Mouse (Mus musculus) lung, postnatal 14 days (tissue): ENCODE data around the gene Cyb5b.

ENCODE experiments used
- DNase-seq: peaks from one replicate; pipeline ENCODE4 v3.0.0; 2021

Cyb5b gene

GRCm38 (mm10) chr8:107132581-107133491 lies 17.6 kb upstream of the Cyb5b start:
- no peak for DNase-seq

- DNase-seq = no peak
Observed at GRCm38 (mm10) chr8:107133881-107134280, 16.6 kb upstream of the Cyb5b start.

- DNase-seq = no peak
Observed at GRCm38 (mm10) chr8:107136003-107136612, 14.3 kb upstream of the Cyb5b start.

- DNase-seq = no peak
Observed at GRCm38 (mm10) chr8:107137591-107137990, 12.8 kb upstream of the Cyb5b start.

- DNase-seq = no peak
Observed at GRCm38 (mm10) chr8:107138338-107138737, 12.1 kb upstream of the Cyb5b start.

- DNase-seq = peak; percentile 47
Observed at GRCm38 (mm10) chr8:107139704-107140470, 10.6 kb upstream of the Cyb5b start.

- no peak for DNase-seq
Observed at GRCm38 (mm10) chr8:107142539-107142938, 7.9 kb upstream of the Cyb5b start.

GRCm38 (mm10) chr8:107143501-107143900 lies 6.9 kb upstream of the Cyb5b start:
- DNase-seq = no peak

- peak; percentile 41 for DNase-seq
Observed at GRCm38 (mm10) chr8:107146186-107146585, 4.3 kb upstream of the Cyb5b start.

GRCm38 (mm10) chr8:107148802-107149201 lies 1.6 kb upstream of the Cyb5b start:
- no peak for DNase-seq

GRCm38 (mm10) chr8:107150057-107150403 lies 410 bp upstream of the Cyb5b start:
- DNase-seq = no peak

GRCm38 (mm10) chr8:107151212-107151920 lies 926 bp downstream of the Cyb5b start:
- DNase-seq = no peak

- DNase-seq = no peak
Observed at GRCm38 (mm10) chr8:107153326-107154210, 3.1 kb downstream of the Cyb5b start.

GRCm38 (mm10) chr8:107156816-107157215 lies 6.4 kb downstream of the Cyb5b start:
- DNase-seq = no peak

GRCm38 (mm10) chr8:107157836-107158235 lies 7.4 kb downstream of the Cyb5b start:
- DNase-seq = no peak

- DNase-seq = peak; percentile 51
Observed at GRCm38 (mm10) chr8:107158890-107159289, 8.4 kb downstream of the Cyb5b start.

- DNase-seq = no peak
Observed at GRCm38 (mm10) chr8:107164251-107164773, 13.9 kb downstream of the Cyb5b start.

- DNase-seq = no peak
Observed at GRCm38 (mm10) chr8:107165745-107166144, 15.3 kb downstream of the Cyb5b start.

- no peak for DNase-seq
Observed at GRCm38 (mm10) chr8:107167848-107168247, 17.4 kb downstream of the Cyb5b start.

GRCm38 (mm10) chr8:107172152-107172551 lies 21.7 kb downstream of the Cyb5b start:
- DNase-seq = no peak

GRCm38 (mm10) chr8:107172969-107173645 lies 22.7 kb downstream of the Cyb5b start:
- DNase-seq = no peak
